Mouse (Mus musculus): ENCODE results near the gene Tarsl2. TPM values are rescaled to one million over a fixed set of nuclear protein-coding genes. Genes with fewer than 3 reads are reported as not detected.

Tarsl2 gene
- total RNA-seq, 1 experiment from 2014 or later: 28.3 TPM

GRCm38 (mm10) chr7:65737286-65738040, 92.8 kb downstream of the Tarsl2 start:
- DNase-seq: peak; percentile 87

Other genes starting within 250 kb of the Tarsl2 start
- gene Tjp1, start 117.1 kb upstream of the Tarsl2 start, total RNA-seq (2021): 63.4 and 113 TPM in 2 replicates
- gene Tm2d3, start 46.3 kb downstream of the Tarsl2 start, total RNA-seq (2021): 54.2 and 59.3 TPM in 2 replicates
- gene Pcsk6, start 216.8 kb downstream of the Tarsl2 start, total RNA-seq (2021): 11.6 and 20.8 TPM in 2 replicates